Mouse (Mus musculus): ENCODE measurements at regions not wholly inside any gene's neighbourhood (a gene's known extent, or its start where the extent isn't known, plus 50 kb on each side); places are given as distances from the start of the nearest gene placed in this dataset.

GRCm38 (mm10) chr13:112212391-112212790 is 75.9 kb upstream of the Ankrd55 start:
- DNase-seq (ENCODE audit: low spot score in 2 of 2), result no peak

GRCm38 (mm10) chr13:112213652-112214081 is 74.6 kb upstream of the Ankrd55 start:
- DNase-seq (ENCODE audit: low spot score in 2 of 2), result no peak

- no peak for DNase-seq (ENCODE audit: low spot score in 2 of 2)
Observed at GRCm38 (mm10) chr13:112216084-112216483, 72.2 kb upstream of the Ankrd55 start.

- no peak for DNase-seq (ENCODE audit: low spot score in 2 of 2)
Observed at GRCm38 (mm10) chr13:112218389-112218788, 69.9 kb upstream of the Ankrd55 start.

- DNase-seq (ENCODE audit: low spot score in 2 of 2), result no peak
Observed at GRCm38 (mm10) chr13:112220184-112220583, 68.1 kb upstream of the Ankrd55 start.

- DNase-seq (ENCODE audit: low spot score in 2 of 2), result no peak
Observed at GRCm38 (mm10) chr13:112223616-112224015, 64.6 kb upstream of the Ankrd55 start.

GRCm38 (mm10) chr13:112227766-112228165 is 60.5 kb upstream of the Ankrd55 start:
- DNase-seq (ENCODE audit: low spot score in 2 of 2), result no peak

- no peak for DNase-seq (ENCODE audit: low spot score in 2 of 2)
Observed at GRCm38 (mm10) chr13:112228846-112229245, 59.4 kb upstream of the Ankrd55 start.

- DNase-seq (ENCODE audit: low spot score in 2 of 2), result no peak
Observed at GRCm38 (mm10) chr13:112230176-112230575, 58.1 kb upstream of the Ankrd55 start.

- DNase-seq (ENCODE audit: low spot score in 2 of 2), result no peak
Observed at GRCm38 (mm10) chr13:112234695-112235094, 53.6 kb upstream of the Ankrd55 start.

GRCm38 (mm10) chr13:112236956-112237355 is 51.3 kb upstream of the Ankrd55 start:
- DNase-seq (ENCODE audit: low spot score in 2 of 2), result no peak

GRCm38 (mm10) chr13:112237377-112237776 is 50.9 kb upstream of the Ankrd55 start:
- no peak for DNase-seq (ENCODE audit: low spot score in 2 of 2)

- DNase-seq (ENCODE audit: low spot score in 2 of 2), result no peak
Observed at GRCm38 (mm10) chr13:112237917-112238316, 50.3 kb upstream of the Ankrd55 start.

Measured in left cerebral cortex, adult 8-10 months (tissue).